Mouse (Mus musculus): ENCODE results near the gene Prg2. TPM values are rescaled to one million over a fixed set of nuclear protein-coding genes. Genes with fewer than 3 reads are reported as not detected.

Gene Prg2
- polyA plus RNA-seq, 1 experiment = not detected

GRCm38 (mm10) chr2:84941332-84941731, 38.9 kb upstream of the Prg2 start:
- Histone ChIP-seq H3K4me3 (ENCODE audit: insufficient read depth, low read length) (no peak overlapping the region), H3K4me1 (ENCODE audit: control insufficient read depth, insufficient read depth, low read length) (peaks cover 11% of the 10 kb centered on the region), H3K27ac (ENCODE audit: insufficient read depth, low read depth, low read length) (no peak overlapping the region)
- TF ChIP-seq POLR2A (IDR thresholded peaks at IDR 0.05; ENCODE audit: borderline replicate concordance, low read depth, low read length) (no peak), CTCF (IDR thresholded peaks at IDR 0.05; ENCODE audit: low read depth, low read length) (no peak)

- TF ChIP-seq CTCF (IDR thresholded peaks at IDR 0.05; ENCODE audit: low read depth, low read length) (no peak), POLR2A (IDR thresholded peaks at IDR 0.05; ENCODE audit: borderline replicate concordance, low read depth, low read length) (no peak)
- H3K4me3 ChIP-seq (ENCODE audit: insufficient read depth, low read length) = no peak overlapping the region
- peaks cover 11% of the 10 kb centered on the region for H3K4me1 ChIP-seq (ENCODE audit: control insufficient read depth, insufficient read depth, low read length)
- H3K27ac ChIP-seq (ENCODE audit: insufficient read depth, low read depth, low read length) = no peak overlapping the region
Measured at GRCm38 (mm10) chr2:84941795-84942194, 38.5 kb upstream of the Prg2 start.

- Histone ChIP-seq H3K27ac (ENCODE audit: insufficient read depth, low read depth, low read length) (no peak overlapping the region), H3K4me1 (ENCODE audit: control insufficient read depth, insufficient read depth, low read length) (no peaks in the 10 kb centered on the region)
Measured at GRCm38 (mm10) chr2:84947154-84947771, 33.0 kb upstream of the Prg2 start.

GRCm38 (mm10) chr2:84948252-84948651, 32.0 kb upstream of the Prg2 start:
- TF ChIP-seq CTCF (IDR thresholded peaks at IDR 0.05; ENCODE audit: low read depth, low read length) (no peak), POLR2A (IDR thresholded peaks at IDR 0.05; ENCODE audit: borderline replicate concordance, low read depth, low read length) (no peak)
- Histone ChIP-seq H3K4me1 (ENCODE audit: control insufficient read depth, insufficient read depth, low read length) (no peaks in the 10 kb centered on the region), H3K27ac (ENCODE audit: insufficient read depth, low read depth, low read length) (no peak overlapping the region), H3K4me3 (ENCODE audit: insufficient read depth, low read length) (no peak overlapping the region)

More at GRCm38 (mm10) chr2:84947154-84947771, 33.0 kb upstream of the Prg2 start:
- no peak overlapping the region for H3K4me3 ChIP-seq (ENCODE audit: insufficient read depth, low read length)
- TF ChIP-seq POLR2A (IDR thresholded peaks at IDR 0.05; ENCODE audit: borderline replicate concordance, low read depth, low read length) = no peak
- no peak for TF ChIP-seq CTCF (IDR thresholded peaks at IDR 0.05; ENCODE audit: low read depth, low read length)

- H3K27ac ChIP-seq (ENCODE audit: insufficient read depth, low read depth, low read length) = no peak overlapping the region
- TF ChIP-seq POLR2A (IDR thresholded peaks at IDR 0.05; ENCODE audit: borderline replicate concordance, low read depth, low read length) (no peak), CTCF (IDR thresholded peaks at IDR 0.05; ENCODE audit: low read depth, low read length) (no peak)
- H3K4me1 ChIP-seq (ENCODE audit: control insufficient read depth, insufficient read depth, low read length) = no peaks in the 10 kb centered on the region
- H3K4me3 ChIP-seq (ENCODE audit: insufficient read depth, low read length) = no peak overlapping the region
Measured at GRCm38 (mm10) chr2:84948721-84949120, 31.5 kb upstream of the Prg2 start.

GRCm38 (mm10) chr2:84951027-84951426, 29.2 kb upstream of the Prg2 start:
- no peak for TF ChIP-seq POLR2A (IDR thresholded peaks at IDR 0.05; ENCODE audit: borderline replicate concordance, low read depth, low read length)
- TF ChIP-seq CTCF (IDR thresholded peaks at IDR 0.05; ENCODE audit: low read depth, low read length) = no peak
- no peak overlapping the region for H3K4me3 ChIP-seq (ENCODE audit: insufficient read depth, low read length)
- no peak overlapping the region for H3K27ac ChIP-seq (ENCODE audit: insufficient read depth, low read depth, low read length)
- no peaks in the 10 kb centered on the region for H3K4me1 ChIP-seq (ENCODE audit: control insufficient read depth, insufficient read depth, low read length)

GRCm38 (mm10) chr2:84952251-84952650, 28.0 kb upstream of the Prg2 start:
- TF ChIP-seq CTCF (IDR thresholded peaks at IDR 0.05; ENCODE audit: low read depth, low read length) (no peak), POLR2A (IDR thresholded peaks at IDR 0.05; ENCODE audit: borderline replicate concordance, low read depth, low read length) (no peak)
- Histone ChIP-seq H3K4me1 (ENCODE audit: control insufficient read depth, insufficient read depth, low read length) (no peaks in the 10 kb centered on the region), H3K4me3 (ENCODE audit: insufficient read depth, low read length) (no peak overlapping the region), H3K27ac (ENCODE audit: insufficient read depth, low read depth, low read length) (no peak overlapping the region)

- H3K4me3 ChIP-seq (ENCODE audit: insufficient read depth, low read length) = no peak overlapping the region
- no peaks in the 10 kb centered on the region for H3K4me1 ChIP-seq (ENCODE audit: control insufficient read depth, insufficient read depth, low read length)
- H3K27ac ChIP-seq (ENCODE audit: insufficient read depth, low read depth, low read length) = no peak overlapping the region
- no peak for TF ChIP-seq POLR2A (IDR thresholded peaks at IDR 0.05; ENCODE audit: borderline replicate concordance, low read depth, low read length)
- TF ChIP-seq CTCF (IDR thresholded peaks at IDR 0.05; ENCODE audit: low read depth, low read length) = no peak
Measured at GRCm38 (mm10) chr2:84952693-84953092, 27.6 kb upstream of the Prg2 start.

GRCm38 (mm10) chr2:84955435-84955834, 24.8 kb upstream of the Prg2 start:
- no peak overlapping the region for H3K4me3 ChIP-seq (ENCODE audit: insufficient read depth, low read length)
- H3K4me1 ChIP-seq (ENCODE audit: control insufficient read depth, insufficient read depth, low read length) = no peaks in the 10 kb centered on the region
- H3K27ac ChIP-seq (ENCODE audit: insufficient read depth, low read depth, low read length) = no peak overlapping the region
- no peak for TF ChIP-seq POLR2A (IDR thresholded peaks at IDR 0.05; ENCODE audit: borderline replicate concordance, low read depth, low read length)
- no peak for TF ChIP-seq CTCF (IDR thresholded peaks at IDR 0.05; ENCODE audit: low read depth, low read length)

GRCm38 (mm10) chr2:84956274-84956673, 24.0 kb upstream of the Prg2 start:
- Histone ChIP-seq H3K27ac (ENCODE audit: insufficient read depth, low read depth, low read length) (no peak overlapping the region), H3K4me3 (ENCODE audit: insufficient read depth, low read length) (no peak overlapping the region), H3K4me1 (ENCODE audit: control insufficient read depth, insufficient read depth, low read length) (no peaks in the 10 kb centered on the region)
- peak; percentile 95 for TF ChIP-seq CTCF (IDR thresholded peaks at IDR 0.05; ENCODE audit: low read depth, low read length)
- no peak for TF ChIP-seq POLR2A (IDR thresholded peaks at IDR 0.05; ENCODE audit: borderline replicate concordance, low read depth, low read length)

All from bone marrow macrophage, adult 2 months (primary cell).